Mouse (Mus musculus): ENCODE measurements around the gene Elp4. TPM values are rescaled to one million over a fixed set of nuclear protein-coding genes. Genes with fewer than 3 reads are reported as not detected.

Gene Elp4
- total RNA-seq (2023), result 1 to 10 TPM; 3.0 to 4.4 TPM

DNA sequence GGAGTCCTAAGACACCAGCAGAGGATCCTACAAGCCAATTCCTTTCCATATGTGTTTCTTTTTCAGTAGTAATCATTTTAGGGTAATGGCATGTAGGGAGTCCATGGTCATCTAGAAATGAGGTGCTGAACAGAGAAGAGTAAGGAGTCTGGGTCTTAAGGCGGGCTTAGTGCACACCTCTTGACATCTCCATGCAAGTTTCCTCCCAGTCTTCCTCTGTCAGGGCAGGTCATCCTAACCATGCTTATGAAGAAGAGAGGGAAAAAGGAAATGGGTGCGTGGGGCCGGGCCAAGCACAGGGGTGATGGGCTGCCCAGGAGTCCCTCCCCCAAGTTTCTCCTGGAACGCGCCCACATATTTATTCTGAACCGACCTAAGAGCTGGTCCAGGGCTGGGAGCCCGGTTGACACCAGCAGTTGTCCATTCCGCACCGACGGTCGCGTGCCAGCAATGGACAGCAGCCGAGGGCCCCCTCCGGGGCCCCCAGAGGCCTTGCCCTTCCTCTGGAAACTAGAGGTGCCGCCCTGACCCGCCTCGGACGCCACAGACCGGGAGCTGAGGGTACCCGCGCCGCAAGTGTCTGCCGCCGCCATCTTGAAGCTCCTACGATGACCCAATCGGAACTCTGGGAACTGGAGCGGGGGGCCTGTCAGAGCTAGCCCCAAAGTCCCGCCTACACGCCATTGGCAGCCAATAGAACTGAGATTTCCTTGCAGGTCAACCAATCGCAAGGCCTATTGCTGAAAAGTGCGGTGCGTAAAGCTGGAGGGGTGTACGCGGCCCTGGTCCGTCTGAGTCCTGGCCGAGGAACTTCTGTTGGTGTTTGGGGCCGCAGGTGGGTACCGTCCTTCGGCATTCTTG lies at the start of gene Elp4, which contains the start of gene Immp1l:
Gene Elp4, minus strand, starts transcription at position 669 of the 861 bp plus-strand sequence.
Gene Immp1l, plus strand, starts transcription at position 743 of the 861 bp plus-strand sequence.

DNA sequence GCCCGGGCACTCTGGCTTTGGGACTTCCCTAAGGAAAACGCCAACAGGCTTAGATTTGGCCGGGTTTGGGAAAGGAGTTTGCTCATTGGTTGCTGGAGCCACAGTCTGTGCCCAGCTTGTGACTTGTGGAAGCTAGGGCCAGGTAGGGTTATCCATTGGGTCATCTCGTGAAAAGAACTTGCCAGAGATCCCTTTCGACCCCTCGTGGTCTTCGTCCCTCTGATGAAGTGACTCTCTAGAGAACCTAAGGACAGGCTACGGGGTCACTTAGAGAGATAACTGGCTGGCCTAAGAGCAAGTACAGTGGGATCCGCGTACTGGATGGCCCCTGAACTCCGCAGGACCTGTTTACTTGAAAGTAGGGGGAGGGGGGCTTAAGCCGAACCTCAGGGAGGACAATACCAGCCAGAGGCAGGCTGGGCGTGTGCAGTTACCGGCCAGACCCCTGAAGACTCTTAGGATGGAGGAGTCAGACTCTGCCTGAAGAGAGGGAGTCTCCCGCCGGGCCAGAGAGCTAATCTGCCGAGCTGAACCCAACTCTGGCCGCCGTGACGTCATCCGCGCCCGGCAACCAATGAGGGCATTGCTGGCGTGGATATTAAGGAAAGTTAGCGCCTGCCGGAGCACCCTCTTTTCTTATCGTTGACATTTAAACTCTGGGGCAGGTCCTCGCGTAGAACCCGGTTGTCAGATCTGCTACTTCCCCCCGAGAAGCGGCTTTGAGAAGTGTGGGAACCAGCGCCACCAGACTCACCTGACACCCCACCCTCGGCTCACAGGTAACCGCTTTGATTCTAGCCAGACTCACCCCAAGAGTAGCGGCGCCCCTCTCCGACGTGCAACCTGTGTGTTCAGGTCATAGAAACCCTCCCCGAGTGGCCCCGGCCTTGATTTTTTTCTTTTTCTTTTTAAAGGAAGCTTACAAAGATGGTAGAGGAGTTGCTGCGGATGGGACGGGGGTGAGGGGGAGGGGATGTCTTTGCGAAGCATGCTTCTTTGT lies 235.8 kb downstream of the Elp4 start, which contains the start of gene Pax6:
Gene Pax6, plus strand, starts transcription at position 630 of the 1,000 bp plus-strand sequence.

Other genes starting within 250 kb of the Elp4 start
- not detected for gene Pax6, start 235.7 kb downstream of the Elp4 start, total RNA-seq (2023)
- gene Immp1l, start 74 bp upstream of the Elp4 start, total RNA-seq (2023), result 10 to 100 TPM; 11.4 to 13.2 TPM
- gene Dnajc24, start 99.0 kb upstream of the Elp4 start, total RNA-seq (2023), result 1 to 10 TPM; 8.0 to 9.7 TPM